Mouse (Mus musculus): ENCODE data around the gene Lpar2.

Lpar2 gene

GRCm38 (mm10) chr8:69801796-69802195, 20.4 kb upstream of the Lpar2 start:
- Histone ChIP-seq H3K27me3 (ENCODE audit: insufficient read depth, low read length) (no peaks in the 10 kb centered on the region), H3K4me3 (replicated peaks; ENCODE audit: low read length) (no peak overlapping the region), H3K9me3 (ENCODE audit: low read length) (no peaks in the 10 kb centered on the region), H3K36me3 (ENCODE audit: insufficient read depth, low read length) (peaks cover 100% of the 10 kb centered on the region), H3K4me1 (replicated peaks; ENCODE audit: low read depth, low read length) (peaks cover 21% of the 10 kb centered on the region)
- TF ChIP-seq POU5F1 (IDR thresholded peaks at IDR 0.05; ENCODE audit: borderline replicate concordance, low read length) (no peak), CTCF (conservative IDR thresholded peaks at IDR 0.05; ENCODE audit: low read length) (no peak), NANOG (IDR thresholded peaks at IDR 0.05; ENCODE audit: borderline replicate concordance, low read length) (no peak)

- Histone ChIP-seq H3K4me3 (replicated peaks; ENCODE audit: low read length) (no peak overlapping the region), H3K27me3 (ENCODE audit: insufficient read depth, low read length) (no peaks in the 10 kb centered on the region), H3K36me3 (ENCODE audit: insufficient read depth, low read length) (peaks cover 100% of the 10 kb centered on the region), H3K4me1 (replicated peaks; ENCODE audit: low read depth, low read length) (peaks cover 21% of the 10 kb centered on the region), H3K9me3 (ENCODE audit: low read length) (no peaks in the 10 kb centered on the region)
- no peak for TF ChIP-seq NANOG (IDR thresholded peaks at IDR 0.05; ENCODE audit: borderline replicate concordance, low read length)
- no peak for TF ChIP-seq CTCF (conservative IDR thresholded peaks at IDR 0.05; ENCODE audit: low read length)
- TF ChIP-seq POU5F1 (IDR thresholded peaks at IDR 0.05; ENCODE audit: borderline replicate concordance, low read length), result no peak
These were observed 20.0 kb upstream of the Lpar2 start for GRCm38 (mm10) chr8:69802216-69802615.

- H3K4me3 ChIP-seq (replicated peaks; ENCODE audit: low read length), result no peak overlapping the region
- peaks cover 100% of the 10 kb centered on the region for H3K36me3 ChIP-seq (ENCODE audit: insufficient read depth, low read length)
- H3K4me1 ChIP-seq (replicated peaks; ENCODE audit: low read depth, low read length), result peaks cover 33% of the 10 kb centered on the region
- H3K27me3 ChIP-seq (ENCODE audit: insufficient read depth, low read length), result no peaks in the 10 kb centered on the region
- no peak for TF ChIP-seq CTCF (conservative IDR thresholded peaks at IDR 0.05; ENCODE audit: low read length)
- TF ChIP-seq NANOG (IDR thresholded peaks at IDR 0.05; ENCODE audit: borderline replicate concordance, low read length), result no peak
- TF ChIP-seq POU5F1 (IDR thresholded peaks at IDR 0.05; ENCODE audit: borderline replicate concordance, low read length), result no peak
- no peaks in the 10 kb centered on the region for H3K9me3 ChIP-seq (ENCODE audit: low read length)
These were observed 18.9 kb upstream of the Lpar2 start for GRCm38 (mm10) chr8:69803366-69803765.

GRCm38 (mm10) chr8:69804537-69804936, 17.7 kb upstream of the Lpar2 start:
- TF ChIP-seq NANOG (IDR thresholded peaks at IDR 0.05; ENCODE audit: borderline replicate concordance, low read length), result no peak
- no peak for TF ChIP-seq CTCF (conservative IDR thresholded peaks at IDR 0.05; ENCODE audit: low read length)
- no peak for TF ChIP-seq POU5F1 (IDR thresholded peaks at IDR 0.05; ENCODE audit: borderline replicate concordance, low read length)
- Histone ChIP-seq H3K4me3 (replicated peaks; ENCODE audit: low read length) (no peak overlapping the region), H3K36me3 (ENCODE audit: insufficient read depth, low read length) (peaks cover 89% of the 10 kb centered on the region), H3K9me3 (ENCODE audit: low read length) (no peaks in the 10 kb centered on the region), H3K4me1 (replicated peaks; ENCODE audit: low read depth, low read length) (peaks cover 41% of the 10 kb centered on the region), H3K27me3 (ENCODE audit: insufficient read depth, low read length) (peaks cover under 1% of the 10 kb centered on the region; the same call in 1 of the 2 replicates)

GRCm38 (mm10) chr8:69805086-69805485, 17.1 kb upstream of the Lpar2 start:
- peaks cover 46% of the 10 kb centered on the region for H3K4me1 ChIP-seq (replicated peaks; ENCODE audit: low read depth, low read length)
- H3K36me3 ChIP-seq (ENCODE audit: insufficient read depth, low read length), result peaks cover 83% of the 10 kb centered on the region
- H3K4me3 ChIP-seq (replicated peaks; ENCODE audit: low read length), result no peak overlapping the region
- peaks cover 6% of the 10 kb centered on the region; the same call in 1 of the 2 replicates for H3K27me3 ChIP-seq (ENCODE audit: insufficient read depth, low read length)
- H3K9me3 ChIP-seq (ENCODE audit: low read length), result no peaks in the 10 kb centered on the region
- TF ChIP-seq POU5F1 (IDR thresholded peaks at IDR 0.05; ENCODE audit: borderline replicate concordance, low read length), result no peak
- no peak for TF ChIP-seq CTCF (conservative IDR thresholded peaks at IDR 0.05; ENCODE audit: low read length)
- no peak for TF ChIP-seq NANOG (IDR thresholded peaks at IDR 0.05; ENCODE audit: borderline replicate concordance, low read length)

GRCm38 (mm10) chr8:69805491-69805890, 16.7 kb upstream of the Lpar2 start:
- Histone ChIP-seq H3K27me3 (ENCODE audit: insufficient read depth, low read length) (peaks cover 10% of the 10 kb centered on the region), H3K9me3 (ENCODE audit: low read length) (no peaks in the 10 kb centered on the region), H3K36me3 (ENCODE audit: insufficient read depth, low read length) (peaks cover 79% of the 10 kb centered on the region), H3K4me1 (replicated peaks; ENCODE audit: low read depth, low read length) (peaks cover 46% of the 10 kb centered on the region), H3K4me3 (replicated peaks; ENCODE audit: low read length) (no peak overlapping the region)
- TF ChIP-seq NANOG (IDR thresholded peaks at IDR 0.05; ENCODE audit: borderline replicate concordance, low read length) (no peak), POU5F1 (IDR thresholded peaks at IDR 0.05; ENCODE audit: borderline replicate concordance, low read length) (no peak), CTCF (conservative IDR thresholded peaks at IDR 0.05; ENCODE audit: low read length) (no peak)

GRCm38 (mm10) chr8:69807236-69807635, 15.0 kb upstream of the Lpar2 start:
- H3K27me3 ChIP-seq (ENCODE audit: insufficient read depth, low read length), result peaks cover 21% of the 10 kb centered on the region
- H3K4me1 ChIP-seq (replicated peaks; ENCODE audit: low read depth, low read length), result peaks cover 46% of the 10 kb centered on the region
- H3K4me3 ChIP-seq (replicated peaks; ENCODE audit: low read length), result no peak overlapping the region; the same call in 1 of the 2 replicates
- no peaks in the 10 kb centered on the region for H3K9me3 ChIP-seq (ENCODE audit: low read length)
- no peak for TF ChIP-seq CTCF (conservative IDR thresholded peaks at IDR 0.05; ENCODE audit: low read length)
- TF ChIP-seq POU5F1 (IDR thresholded peaks at IDR 0.05; ENCODE audit: borderline replicate concordance, low read length), result no peak
- no peak for TF ChIP-seq NANOG (IDR thresholded peaks at IDR 0.05; ENCODE audit: borderline replicate concordance, low read length)
- peaks cover 62% of the 10 kb centered on the region for H3K36me3 ChIP-seq (ENCODE audit: insufficient read depth, low read length)

- Histone ChIP-seq H3K36me3 (ENCODE audit: insufficient read depth, low read length) (peaks cover 51% of the 10 kb centered on the region), H3K27me3 (ENCODE audit: insufficient read depth, low read length) (peaks cover 21% of the 10 kb centered on the region), H3K4me1 (replicated peaks; ENCODE audit: low read depth, low read length) (peaks cover 45% of the 10 kb centered on the region), H3K4me3 (replicated peaks; ENCODE audit: low read length) (peak within 1 kb of the TSS; percentile 77), H3K9me3 (ENCODE audit: low read length) (no peaks in the 10 kb centered on the region)
- TF ChIP-seq POU5F1 (IDR thresholded peaks at IDR 0.05; ENCODE audit: borderline replicate concordance, low read length), result no peak
- no peak for TF ChIP-seq NANOG (IDR thresholded peaks at IDR 0.05; ENCODE audit: borderline replicate concordance, low read length)
- TF ChIP-seq CTCF (conservative IDR thresholded peaks at IDR 0.05; ENCODE audit: low read length), result no peak
These were observed 13.9 kb upstream of the Lpar2 start, which contains the start of gene Gmip for GRCm38 (mm10) chr8:69808094-69808863. Gene Gmip (plus strand): TSS chr8:69808679.
